Mouse (Mus musculus): Measurements from ENCODE around the gene Nsd2. TPM values are rescaled to one million over a fixed set of nuclear protein-coding genes. Genes with fewer than 3 reads are reported as not detected.

Gene Nsd2
- total RNA-seq, 1 experiment = 39.2 TPM

Other genes with a start within 250 kb of the Nsd2 start
- 21.4 and 22.4 TPM in 2 replicates for gene Fam53a, start 191.1 kb upstream of the Nsd2 start, total RNA-seq (2012; rRNA removed)
- 0.13 TPM in 1 of 2 replicates, not detected in the other for gene Gm9903, start 190.8 kb upstream of the Nsd2 start, total RNA-seq (2012; rRNA removed)
- 98.6 and 123 TPM in 2 replicates for gene Slbp, start 168.2 kb upstream of the Nsd2 start, total RNA-seq (2012; rRNA removed)
- 120 and 132 TPM in 2 replicates for gene Tacc3, start 162.6 kb upstream of the Nsd2 start, total RNA-seq (2012; rRNA removed)
- 15.0 and 17.8 TPM in 2 replicates for gene Tmem129, start 162.3 kb upstream of the Nsd2 start, total RNA-seq (2012; rRNA removed)
- 3.9 and 5.1 TPM in 2 replicates for gene Fgfr3, start 99.1 kb upstream of the Nsd2 start, total RNA-seq (2012; rRNA removed)
- gene Letm1, start 37.9 kb upstream of the Nsd2 start, total RNA-seq (2012; rRNA removed) = 36.5 and 49.4 TPM in 2 replicates
- gene Nelfa, start 115.7 kb downstream of the Nsd2 start, total RNA-seq (2012; rRNA removed) = 42.0 and 43.0 TPM in 2 replicates
- gene Gm1673, start 162.7 kb downstream of the Nsd2 start, total RNA-seq (2012; rRNA removed) = 13.5 and 14.5 TPM in 2 replicates
- gene Nat8l, start 175.3 kb downstream of the Nsd2 start, total RNA-seq (2012; rRNA removed) = 3.3 and 6.1 TPM in 2 replicates

All from ES-E14 (cell line).